Mouse (Mus musculus) olfactory bulb, adult 2 months (tissue): ENCODE data around the gene Sgtb. TPM values are rescaled to one million over a fixed set of nuclear protein-coding genes. Genes with fewer than 3 reads are reported as not detected.
A peak's percentile ranks its signal among the peaks of the same experiment; 100 is the strongest.

ENCODE experiments used
- H3K27ac ChIP-seq: fragments of 200-500 bp; 2 replicates; pipeline ENCODE4 v1.5.1; 2012; ENCODE audit warnings: low read depth, low read length; ENCODE audit not compliant: insufficient read depth
- H3K4me1 ChIP-seq: fragments of 200-500 bp; 2 replicates; pipeline ENCODE4 v1.6.1; 2012; ENCODE audit warnings: low read length; ENCODE audit not compliant: control insufficient read depth, insufficient read depth
- H3K4me3 ChIP-seq: fragments of 200-500 bp; 2 replicates; pipeline ENCODE4 v1.5.1; 2012; ENCODE audit warnings: mild to moderate bottlenecking, low read depth, low read length, moderate library complexity; ENCODE audit not compliant: insufficient read depth
- CTCF ChIP-seq: fragments of 200-500 bp; IDR thresholded peaks from 2 replicates; pipeline ENCODE4 v1.5.1; 2012; ENCODE audit warnings: low read depth, mild to moderate bottlenecking, low read length, moderate library complexity; ENCODE audit not compliant: insufficient read depth
- POLR2A ChIP-seq: fragments of 200-500 bp; IDR thresholded peaks from 2 replicates; pipeline ENCODE4 v1.6.1; 2012; ENCODE audit warnings: mild to moderate bottlenecking, low read depth, low read length, moderate library complexity; ENCODE audit not compliant: insufficient read depth
- WGBS: fragments of 180-500 bp; shearing (Covaris S2); methylation state at CpG from one replicate; pipeline ENCODE4 v1.1.7; 2018; 5-methylcytosine and 5-hydroxymethylcytosine counted together
- polyA plus RNA-seq: library from polyadenylated mRNA; stranded (reverse); fragments of >200 nt; gene quantifications from 2 replicates; pipeline ENCODE4 v1.2.4, GENCODE M21; 2012; ENCODE audit warnings: low replicate concordance; ENCODE audit not compliant: missing spikeins, insufficient read depth, insufficient read length

Gene Sgtb
- polyA plus RNA-seq, 1 experiment: 133 TPM

DNA sequence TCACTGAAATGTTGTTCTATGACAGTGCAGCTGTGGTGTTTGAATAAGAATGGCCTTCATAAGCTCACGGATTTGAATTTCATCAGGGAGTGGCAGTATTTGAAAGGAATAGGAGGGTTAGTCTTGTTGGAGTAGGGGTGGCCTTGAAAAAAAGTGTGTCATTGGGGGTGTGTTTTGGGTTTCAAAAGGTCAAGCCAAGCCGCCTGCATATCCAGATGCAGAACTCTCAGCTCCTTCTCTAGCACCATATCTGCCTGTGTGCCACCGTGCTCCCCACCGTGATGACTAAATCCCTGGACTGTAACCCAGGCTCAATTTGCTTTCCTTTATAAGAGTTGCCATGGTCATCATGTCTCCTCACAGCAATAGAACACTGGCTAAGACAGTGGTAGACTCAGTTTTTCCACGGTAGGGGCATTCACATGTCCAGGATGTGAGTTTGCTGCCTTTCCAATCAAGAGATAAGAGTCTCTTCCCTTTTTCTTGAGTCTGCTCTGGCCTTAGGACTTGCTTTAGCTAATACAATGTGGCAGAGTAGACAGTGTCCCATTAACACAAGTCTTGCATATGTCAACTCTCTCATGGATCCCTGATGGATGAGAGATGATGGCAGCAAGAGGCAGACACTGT lies 7.8 kb upstream of the Sgtb start:
- Histone ChIP-seq H3K4me1 (no peaks in the 10 kb centered on the region), H3K27ac (no peak overlapping the region), H3K4me3 (no peak overlapping the region)
- WGBS: 92% methylated on average over 5 of the region's 5 CpGs
- no peak for TF ChIP-seq CTCF
- TF ChIP-seq POLR2A: no peak

DNA sequence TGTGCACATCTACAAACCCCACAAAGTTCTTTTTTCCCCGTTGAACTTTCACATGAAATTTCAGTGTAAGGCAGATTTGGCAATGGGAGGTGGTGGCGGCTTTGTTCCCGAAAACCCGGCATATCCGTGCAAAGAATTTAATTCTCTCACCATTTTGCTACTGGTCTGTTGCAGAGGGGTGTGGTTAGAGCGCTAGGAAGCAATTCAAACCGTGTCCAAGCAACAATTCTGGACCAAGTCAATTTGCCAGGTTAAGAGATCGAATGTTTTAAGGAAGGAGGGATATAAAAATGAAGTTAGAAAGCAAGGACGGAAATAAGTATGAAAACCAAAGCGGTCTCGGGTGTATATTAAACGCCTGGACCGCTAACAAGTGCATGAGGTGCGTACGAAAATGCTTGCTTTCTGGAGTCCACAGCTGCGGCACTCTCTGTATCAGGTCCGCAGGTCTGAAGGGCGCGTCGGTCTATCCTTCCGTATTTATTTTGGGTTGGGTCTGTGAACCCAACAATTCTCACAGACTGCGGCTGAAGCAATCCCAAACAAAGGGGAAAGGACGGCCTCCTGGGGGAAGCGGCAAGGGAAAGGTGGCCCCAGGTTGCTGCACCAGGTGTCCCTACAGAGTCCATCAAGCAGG lies 772 bp upstream of the Sgtb start:
- no peak for TF ChIP-seq CTCF
- no peak for TF ChIP-seq POLR2A
- H3K4me1 ChIP-seq: peaks cover 6% of the 10 kb centered on the region
- H3K27ac ChIP-seq: no peak overlapping the region
- 1% methylated on average over 24 of the region's 24 CpGs for WGBS
- peak overlapping the region; percentile 84 for H3K4me3 ChIP-seq

DNA sequence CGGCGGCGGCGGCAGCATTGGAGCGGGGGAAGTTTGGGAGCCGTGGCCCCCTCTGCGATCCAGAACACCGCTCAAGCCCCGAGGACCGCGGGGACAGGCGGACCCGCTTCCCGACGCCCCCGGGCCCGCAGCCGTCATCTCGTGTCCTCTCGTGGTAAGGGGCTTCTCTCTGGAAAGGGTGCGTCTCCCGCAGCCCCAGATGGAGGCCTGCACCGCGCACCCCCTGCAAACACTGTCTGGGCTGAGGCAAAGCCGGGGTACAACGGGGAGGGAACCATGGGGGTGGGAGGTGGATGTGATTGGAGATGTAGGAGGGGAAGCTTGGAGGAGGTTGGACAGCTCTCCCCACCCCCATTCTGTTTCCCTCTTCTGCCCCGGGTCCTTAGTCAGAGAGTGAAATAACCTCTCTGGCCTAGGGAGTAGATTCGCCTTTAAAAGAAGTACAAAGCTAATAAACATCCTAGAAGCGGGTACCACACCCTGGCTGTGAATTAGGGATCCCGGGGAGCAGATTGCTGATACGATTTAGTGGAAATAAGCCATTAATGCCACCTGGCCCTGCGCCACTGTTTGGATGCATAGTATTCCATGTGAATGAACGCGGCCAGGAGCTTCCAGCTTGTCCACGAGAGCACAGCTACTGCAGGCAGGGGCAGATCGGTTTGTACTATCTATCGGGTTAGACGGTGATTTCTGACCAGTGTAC lies 428 bp downstream of the Sgtb start:
- Histone ChIP-seq H3K4me1 (peaks cover 6% of the 10 kb centered on the region), H3K4me3 (peak overlapping the region; percentile 84), H3K27ac (peak overlapping the region; percentile 59; the same call in 1 of the 2 replicates)
- TF ChIP-seq CTCF (no peak), POLR2A (no peak)
- WGBS: under 1% methylated on average over 38 of the region's 38 CpGs

DNA sequence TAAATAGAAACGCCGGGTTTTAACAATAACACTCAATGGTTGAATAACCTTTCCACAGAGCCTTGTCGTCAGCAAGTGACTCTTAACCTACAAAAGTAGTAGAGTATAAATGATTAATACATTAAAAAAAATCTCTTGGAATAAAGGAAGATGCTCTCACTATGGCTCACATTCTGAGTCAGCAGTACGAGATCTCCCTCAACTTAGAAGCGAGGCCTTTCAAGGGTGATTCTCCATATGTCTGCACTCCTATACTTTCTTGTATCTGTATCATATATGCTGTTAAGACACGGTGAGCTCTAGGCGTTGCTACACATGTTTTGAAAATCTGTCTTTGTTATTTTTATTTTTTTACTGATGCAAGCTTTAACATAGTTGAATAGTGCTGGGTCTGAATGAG lies 985 bp downstream of the Sgtb start:
- H3K4me1 ChIP-seq: peaks cover 6% of the 10 kb centered on the region
- no peak overlapping the region for H3K27ac ChIP-seq
- TF ChIP-seq POLR2A (no peak), CTCF (no peak)
- WGBS: 12% methylated on average over 7 of the region's 7 CpGs
- H3K4me3 ChIP-seq: peak overlapping the region; percentile 84

DNA sequence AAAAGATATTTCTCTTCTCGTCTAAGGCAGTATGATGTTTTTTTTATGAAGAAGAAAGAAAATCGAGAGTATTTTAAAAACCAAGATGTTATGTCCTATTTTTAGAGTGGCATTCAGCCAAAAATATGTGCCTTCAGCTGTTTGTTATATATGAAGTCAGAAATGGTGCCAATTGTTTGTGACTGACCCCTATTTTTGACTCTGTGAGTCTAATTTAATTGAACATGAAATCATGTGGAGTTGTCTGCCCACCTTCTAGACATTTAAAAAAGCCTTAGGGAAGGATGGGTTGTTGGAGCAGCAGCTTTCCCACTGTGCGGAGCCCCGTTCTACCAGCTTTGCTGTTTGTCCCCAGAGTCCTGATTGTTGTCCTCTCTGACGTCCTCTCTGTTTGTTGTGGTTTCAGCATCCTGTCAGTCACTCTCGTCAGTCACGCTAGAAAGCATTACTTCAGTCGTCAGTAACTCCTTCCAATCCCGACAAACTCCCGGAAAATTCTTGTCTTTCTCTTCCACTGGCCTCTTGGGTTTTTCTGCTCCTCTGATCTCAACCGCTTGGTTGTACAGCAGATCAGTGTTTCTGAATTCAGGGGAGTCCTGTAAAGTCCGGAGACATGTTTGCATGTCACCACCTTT lies 2.8 kb downstream of the Sgtb start:
- TF ChIP-seq CTCF (no peak), POLR2A (no peak)
- peaks cover 6% of the 10 kb centered on the region for H3K4me1 ChIP-seq
- H3K27ac ChIP-seq: no peak overlapping the region
- H3K4me3 ChIP-seq: no peak overlapping the region
- WGBS: 53% methylated on average over 12 of the region's 12 CpGs

DNA sequence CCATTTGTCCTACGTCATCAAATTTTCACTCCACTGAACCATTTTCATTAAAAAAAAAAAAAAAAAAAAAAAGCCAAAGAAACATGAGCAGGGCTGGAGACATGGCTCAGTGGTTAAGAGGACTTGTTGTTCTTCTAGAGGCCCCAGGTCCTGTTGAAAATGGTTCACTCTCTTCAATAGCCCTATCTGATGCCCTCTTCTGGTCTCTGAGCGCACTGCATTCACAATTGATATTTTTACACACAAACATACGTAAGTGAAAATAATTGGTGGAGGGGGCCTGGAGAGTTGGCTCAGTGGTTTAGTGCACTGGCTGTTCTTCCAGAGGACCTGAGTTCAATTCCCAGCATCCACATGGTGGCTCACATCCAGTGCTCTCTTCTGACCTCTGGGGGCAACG lies 4.2 kb downstream of the Sgtb start:
- no peak overlapping the region for H3K4me3 ChIP-seq
- TF ChIP-seq POLR2A: no peak
- TF ChIP-seq CTCF: no peak
- WGBS: 90% methylated on average over 4 of the region's 4 CpGs

DNA sequence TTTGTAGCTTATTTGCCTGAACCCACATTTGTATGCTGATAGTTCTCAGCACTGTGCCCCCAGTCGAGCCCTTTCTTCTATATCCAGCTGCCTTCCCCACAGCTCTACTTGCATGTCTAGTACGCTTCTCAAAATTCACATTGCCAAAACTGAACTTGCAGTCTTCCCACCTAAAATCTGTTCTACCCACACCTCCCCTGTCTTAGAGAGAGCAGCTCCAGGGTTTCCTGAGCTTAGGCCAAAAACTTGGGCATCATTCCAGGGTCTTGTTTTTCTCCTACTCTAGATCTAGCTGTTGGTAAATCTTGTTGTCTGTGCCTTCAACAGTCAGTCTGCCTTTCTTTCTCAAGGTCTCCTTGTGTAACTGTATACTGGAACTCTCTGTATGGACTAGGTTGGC lies 5.3 kb downstream of the Sgtb start:
- Histone ChIP-seq H3K27ac (no peak overlapping the region), H3K4me3 (no peak overlapping the region), H3K4me1 (peaks cover 2% of the 10 kb centered on the region; the same call in 1 of the 2 replicates)
- TF ChIP-seq POLR2A (no peak), CTCF (no peak)
- 74% methylated on average over 2 of the region's 2 CpGs for WGBS

More for the DNA sequence above, 4.2 kb downstream of the Sgtb start:
- Histone ChIP-seq H3K4me1 (peaks cover 6% of the 10 kb centered on the region; the same call in 1 of the 2 replicates), H3K27ac (no peak overlapping the region)

DNA sequence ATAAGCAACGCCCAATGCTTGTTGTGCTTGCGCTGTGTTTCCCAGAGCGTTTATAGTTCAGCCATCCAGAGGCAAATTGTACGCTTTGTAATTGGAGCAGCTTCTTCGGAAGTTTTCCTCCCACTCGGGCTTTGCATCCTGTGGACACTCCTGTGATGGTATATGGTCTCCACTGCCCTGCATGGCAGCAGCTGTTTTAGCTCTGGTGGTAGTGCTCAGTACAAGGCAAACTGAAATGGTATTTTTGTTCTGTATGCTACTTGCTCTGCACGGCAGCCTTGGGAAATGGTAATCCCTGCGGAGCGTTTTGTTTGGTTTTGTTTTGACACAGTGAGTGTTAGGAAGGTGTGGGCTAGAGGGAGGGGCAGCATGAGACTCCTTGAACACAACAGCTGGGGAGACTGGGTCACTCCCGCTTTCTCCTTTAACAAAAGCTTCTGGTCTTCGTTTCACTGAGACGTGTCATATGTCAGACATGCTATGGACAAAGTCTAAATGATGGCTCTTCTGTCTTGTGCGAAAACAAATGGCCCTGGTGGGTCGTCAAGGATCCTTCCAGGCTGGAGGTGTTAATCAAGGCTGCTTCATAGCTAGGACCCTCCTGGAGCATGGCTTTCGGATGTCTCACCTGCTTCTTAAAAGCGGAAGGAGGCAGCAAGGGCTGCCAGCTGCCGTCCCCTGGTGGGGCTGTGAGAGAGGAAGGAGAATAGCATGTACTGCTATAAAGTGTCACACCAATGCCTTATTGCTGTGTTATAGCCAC lies 12.7 kb downstream of the Sgtb start:
- H3K4me1 ChIP-seq: peaks cover 6% of the 10 kb centered on the region; the same call in 1 of the 2 replicates
- no peak for TF ChIP-seq POLR2A
- TF ChIP-seq CTCF: no peak
- H3K27ac ChIP-seq: no peak overlapping the region
- H3K4me3 ChIP-seq: no peak overlapping the region
- WGBS: 46% methylated on average over 17 of the region's 17 CpGs
